Mouse (Mus musculus) ES-Bruce4 (cell line): ENCODE measurements around the gene Celf6.

Experiments used
- CTCF ChIP-seq: IDR thresholded peaks from one replicate; pipeline ENCODE4 v1.8.1; 2011; ENCODE audit warnings: low read depth, low read length
- EP300 ChIP-seq: IDR thresholded peaks from 2 replicates; pipeline ENCODE4 v1.6.1; 2011; ENCODE audit warnings: low read depth, low read length; ENCODE audit not compliant: insufficient read depth

DNA sequence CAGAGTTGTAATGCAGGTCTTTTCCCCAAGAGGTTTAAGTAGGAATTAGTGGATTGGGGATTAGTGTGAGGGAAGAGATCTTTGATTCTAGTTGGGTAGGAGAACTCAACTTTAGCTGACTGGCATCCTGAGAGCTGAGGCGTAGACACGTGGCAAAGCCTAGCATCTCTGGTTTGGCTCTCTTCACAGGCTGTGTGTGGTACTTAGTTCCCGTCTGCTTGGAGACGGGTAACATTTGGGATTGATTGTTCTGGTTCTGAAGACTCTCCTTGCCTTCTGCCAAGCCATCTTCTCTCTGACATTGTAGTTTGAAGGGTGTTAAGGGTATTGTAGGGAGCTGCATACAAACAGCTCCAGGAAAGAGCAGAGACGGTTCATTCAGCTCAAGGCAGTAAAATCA is 25.1 kb upstream of the Celf6 start:
- TF ChIP-seq EP300 (no peak), CTCF (no peak)
